Mouse (Mus musculus) midbrain, embryonic 14.5 days (tissue): ENCODE data around the gene Tmem95. TPM values are rescaled to one million over a fixed set of nuclear protein-coding genes. Genes with fewer than 3 reads are reported as not detected.
A peak's percentile ranks its signal among the peaks of the same experiment; 100 is the strongest.

Experiments
- ATAC-seq: fragments of 200-750 bp; cut with Nextera tagmentation; 2 replicates; pipeline ENCODE4 v1.8.0; 2017; ENCODE audit warnings: moderate number of reproducible peaks, moderate library complexity; ENCODE audit not compliant: low FRiP score, low TSS enrichment
- DNase-seq: peaks from one replicate; pipeline ENCODE4 v3.0.0-alpha.2; 2015
- H3K27ac ChIP-seq: fragments of 300-500 bp; sonication (generic); replicated peaks from 2 replicates; pipeline ENCODE4 v1.5.1; 2014; ENCODE audit warnings: mild to moderate bottlenecking, low read depth, low read length, moderate library complexity
- H3K27me3 ChIP-seq: fragments of 300-500 bp; sonication (generic); 2 replicates; pipeline ENCODE4 v1.6.1; 2014; ENCODE audit warnings: low read length, control low read depth, mixed read lengths; ENCODE audit not compliant: control insufficient read depth, insufficient read depth
- H3K36me3 ChIP-seq: fragments of 300-500 bp; sonication (generic); 2 replicates; pipeline ENCODE4 v1.6.1; 2014; ENCODE audit warnings: low read length, control low read depth; ENCODE audit not compliant: control insufficient read depth, insufficient read depth
- H3K4me1 ChIP-seq: fragments of 300-500 bp; sonication (generic); 2 replicates; pipeline ENCODE4 v1.6.1; 2014; ENCODE audit warnings: mild to moderate bottlenecking, antibody characterized with exemption, low read length, control low read depth; ENCODE audit not compliant: control insufficient read depth, insufficient read depth
- H3K4me2 ChIP-seq: fragments of 300-500 bp; sonication (generic); 2 replicates; pipeline ENCODE4 v1.6.1; 2014; ENCODE audit warnings: mild to moderate bottlenecking, low read length, moderate library complexity
- H3K4me3 ChIP-seq: fragments of 300-500 bp; sonication (generic); replicated peaks from 2 replicates; pipeline ENCODE4 v1.5.1; 2014; ENCODE audit warnings: low read depth, low read length
- H3K9ac ChIP-seq: fragments of 300-500 bp; sonication (generic); replicated peaks from 2 replicates; pipeline ENCODE4 v1.6.1; 2014; ENCODE audit warnings: mild to moderate bottlenecking, low read length, moderate library complexity
- H3K9me3 ChIP-seq: fragments of 300-500 bp; sonication (generic); 2 replicates; pipeline ENCODE4 v1.6.1; 2016; ENCODE audit warnings: low read length, control low read depth, mixed read lengths; ENCODE audit not compliant: control insufficient read depth
- WGBS: fragments of 180-500 bp; shearing (Covaris S2); extraction: QIAGEN DNeasy Blood & Tissue Kit; methylation state at CpG from one replicate; pipeline ENCODE4 v1.1.7; 2014; 5-methylcytosine and 5-hydroxymethylcytosine counted together
- microRNA-seq: library from miRNA; unstranded; fragments of <30 nt; microRNA quantifications from one replicate; pipeline ENCODE4, GENCODE M21; 2016
- polyA plus RNA-seq: library from polyadenylated mRNA; unstranded; fragments of >200 nt; fragmentation: Nextera tagmentation; extraction: Ambion mirVana; gene quantifications from 2 replicates; pipeline ENCODE4 v1.2.1, GENCODE M21; 2014

Gene Tmem95
- polyA plus RNA-seq, 1 experiment from 2014 or later = not detected

GRCm38 (mm10) chr11:69836703-69837576, 40.9 kb downstream of the Tmem95 start:
- peak overlapping the region; percentile 96 for H3K27ac ChIP-seq
- DNase-seq (peak; percentile 72), ATAC-seq (peak; percentile 6; the same call in 1 of the 2 replicates)
- no peaks in the 10 kb centered on the region for H3K9me3 ChIP-seq
- H3K4me1 ChIP-seq = peaks cover 34% of the 10 kb centered on the region
- no peaks in the 10 kb centered on the region for H3K27me3 ChIP-seq
- WGBS = under 1% methylated on average over 52 of the region's 52 CpGs
- peak overlapping the region; percentile 94 for H3K4me3 ChIP-seq
- H3K36me3 ChIP-seq = peaks cover 20% of the 10 kb centered on the region
- peak overlapping the region; percentile 99 for H3K4me2 ChIP-seq
- H3K9ac ChIP-seq = peak overlapping the region; percentile 95

DNA sequence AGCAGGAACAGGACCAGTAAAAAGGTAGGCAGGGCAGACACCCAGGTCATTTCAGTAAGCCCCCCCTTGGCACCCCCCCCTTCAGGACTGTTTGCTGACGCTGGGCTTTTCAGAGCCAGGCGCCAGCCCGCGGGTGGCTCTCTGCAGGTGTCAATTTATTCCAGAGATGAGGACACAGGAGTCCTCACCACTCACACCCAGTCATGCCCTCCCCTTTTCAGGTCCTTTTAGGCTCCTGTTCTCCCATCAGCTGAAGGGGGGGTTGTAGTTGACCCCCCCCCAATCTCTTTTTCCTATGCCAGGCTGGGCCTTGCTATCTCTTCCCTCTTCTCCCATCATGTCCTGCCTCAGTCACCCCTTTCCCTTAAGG, 41.9 kb downstream of the Tmem95 start:
- peak; percentile 29 for DNase-seq

DNA sequence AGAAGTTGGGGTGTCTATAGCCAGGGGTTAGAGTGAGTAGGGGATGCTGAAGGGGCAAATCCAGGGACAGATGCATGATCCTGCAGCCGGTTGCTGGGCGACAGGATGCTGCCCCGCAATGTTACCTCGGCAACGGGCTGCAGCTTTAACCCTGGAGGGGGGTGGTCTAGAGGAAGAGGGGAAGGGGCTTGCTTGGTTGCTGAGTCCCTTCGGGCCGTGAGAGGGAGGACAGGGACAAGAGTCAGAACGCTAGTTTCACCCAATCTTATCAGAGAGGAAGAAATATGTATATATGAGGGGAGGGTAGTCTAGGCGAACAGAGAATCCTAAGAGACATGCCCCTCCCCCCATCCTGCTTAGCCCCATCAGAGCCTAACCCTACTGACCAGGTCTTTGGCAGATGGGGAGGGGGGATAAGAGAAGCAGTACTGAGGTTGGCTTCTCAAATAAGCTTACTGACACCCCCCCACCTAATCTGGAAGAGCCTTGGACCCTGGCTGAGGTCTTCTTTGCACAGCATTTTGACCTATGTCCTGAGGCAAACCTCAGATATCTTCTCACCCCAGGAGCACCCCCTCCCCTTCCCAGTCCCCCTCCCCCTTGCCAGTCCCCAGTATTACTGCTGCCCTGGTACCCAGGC, 42.4 kb downstream of the Tmem95 start:
- Histone ChIP-seq H3K9ac (peak overlapping the region; percentile 95), H3K27me3 (no peaks in the 10 kb centered on the region), H3K9me3 (no peaks in the 10 kb centered on the region), H3K4me3 (peak overlapping the region; percentile 94), H3K4me2 (peak overlapping the region; percentile 99), H3K36me3 (peaks cover 34% of the 10 kb centered on the region), H3K4me1 (peaks cover 34% of the 10 kb centered on the region), H3K27ac (peak overlapping the region; percentile 96)
- WGBS = under 1% methylated on average over 9 of the region's 9 CpGs
- DNase-seq (peak; percentile 64), ATAC-seq (no peak)

More for the DNA sequence above, 41.9 kb downstream of the Tmem95 start:
- Histone ChIP-seq H3K27me3 (no peaks in the 10 kb centered on the region), H3K9ac (peak overlapping the region; percentile 95), H3K4me2 (peak overlapping the region; percentile 99), H3K36me3 (peaks cover 29% of the 10 kb centered on the region), H3K27ac (peak overlapping the region; percentile 96), H3K4me3 (peak overlapping the region; percentile 94), H3K4me1 (peaks cover 34% of the 10 kb centered on the region), H3K9me3 (no peaks in the 10 kb centered on the region)
- 2% methylated on average over 4 of the region's 4 CpGs for WGBS
- no peak for ATAC-seq

- Histone ChIP-seq H3K4me1 (peaks cover 30% of the 10 kb centered on the region), H3K9me3 (no peaks in the 10 kb centered on the region), H3K4me3 (peak overlapping the region; percentile 94), H3K4me2 (peak overlapping the region; percentile 99), H3K27me3 (no peaks in the 10 kb centered on the region), H3K9ac (peak overlapping the region; percentile 95), H3K36me3 (peaks cover 41% of the 10 kb centered on the region), H3K27ac (peak overlapping the region; percentile 96)
- no peak for ATAC-seq
- 5% methylated on average over 47 of the region's 48 CpGs for WGBS
- DNase-seq = peak; percentile 71
These were observed 43.7 kb downstream of the Tmem95 start for GRCm38 (mm10) chr11:69834001-69834549.

DNA sequence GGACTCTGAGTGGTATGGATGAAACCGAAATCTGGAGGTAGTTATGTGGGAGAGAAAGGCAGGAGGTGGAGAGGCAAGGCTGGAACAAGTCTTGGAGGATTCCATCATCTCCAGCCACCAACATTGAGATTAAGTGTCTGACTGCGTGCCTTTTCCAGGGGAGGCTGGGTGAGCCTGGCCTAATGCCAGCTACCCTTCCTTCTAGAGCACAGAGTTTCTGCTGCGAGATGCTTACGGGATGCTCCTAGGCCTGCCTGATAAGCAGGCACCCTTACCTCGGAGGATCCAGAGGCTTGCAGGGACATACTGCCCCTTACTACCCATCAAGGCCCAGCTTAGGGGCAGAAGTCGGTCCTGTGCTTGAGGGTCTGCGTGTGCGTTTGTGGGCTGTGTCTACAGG, 44.3 kb downstream of the Tmem95 start:
- H3K36me3 ChIP-seq = peaks cover 41% of the 10 kb centered on the region
- H3K9ac ChIP-seq = peak overlapping the region; percentile 95
- DNase-seq (no peak), ATAC-seq (no peak)
- peak overlapping the region; percentile 99 for H3K4me2 ChIP-seq
- no peaks in the 10 kb centered on the region for H3K27me3 ChIP-seq
- WGBS = 63% methylated on average over 8 of the region's 8 CpGs
- peak overlapping the region; percentile 96 for H3K27ac ChIP-seq
- peak overlapping the region; percentile 94 for H3K4me3 ChIP-seq
- H3K9me3 ChIP-seq = no peaks in the 10 kb centered on the region
- peaks cover 27% of the 10 kb centered on the region for H3K4me1 ChIP-seq

GRCm38 (mm10) chr11:69828832-69829231, 49.0 kb downstream of the Tmem95 start:
- H3K9me3 ChIP-seq = no peaks in the 10 kb centered on the region
- no peaks in the 10 kb centered on the region for H3K27me3 ChIP-seq
- no peak overlapping the region for H3K4me2 ChIP-seq
- WGBS = 55% methylated on average over 5 of the region's 5 CpGs
- ATAC-seq = no peak
- H3K4me3 ChIP-seq = no peak overlapping the region
- no peak overlapping the region for H3K9ac ChIP-seq
- H3K27ac ChIP-seq = no peak overlapping the region
- H3K36me3 ChIP-seq = peaks cover 87% of the 10 kb centered on the region
- H3K4me1 ChIP-seq = peaks cover 4% of the 10 kb centered on the region
- no peak for DNase-seq

Small RNAs within 50 kb of the gene (microRNA-seq; reads per million reads assigned to microRNA genes)
- gene Mir6924 = not detected

Other genes starting within 250 kb of the Tmem95 start
- gene Fxr2, start 245.0 kb downstream of the Tmem95 start, polyA plus RNA-seq = 35.9 and 38.4 TPM in 2 replicates
- not detected in 2 replicates for gene Sox15, start 222.7 kb downstream of the Tmem95 start, polyA plus RNA-seq
- 64.0 and 108 TPM in 2 replicates for gene Mpdu1, start 215.4 kb downstream of the Tmem95 start, polyA plus RNA-seq
- gene Cd68, start 211.9 kb downstream of the Tmem95 start, polyA plus RNA-seq = 3.7 and 7.9 TPM in 2 replicates
- gene Eif4a1, start 205.6 kb downstream of the Tmem95 start, polyA plus RNA-seq = 707 and 863 TPM in 2 replicates
- 93.3 and 103 TPM in 2 replicates for gene Senp3, start 195.9 kb downstream of the Tmem95 start, polyA plus RNA-seq
- 0.16 and 0.25 TPM in 2 replicates for gene Tnfsf13, start 192.2 kb downstream of the Tmem95 start, polyA plus RNA-seq
- gene Tnfsf12, start 182.2 kb downstream of the Tmem95 start, polyA plus RNA-seq = 1.6 and 3.0 TPM in 2 replicates
- 0.51 and 1.1 TPM in 2 replicates for gene Tnfsfm13, start 181.9 kb downstream of the Tmem95 start, polyA plus RNA-seq
- gene Polr2a, start 119.4 kb downstream of the Tmem95 start, polyA plus RNA-seq = 20.0 and 30.7 TPM in 2 replicates
- 0.14 TPM in 1 of 2 replicates, not detected in the other for gene Slc35g3, start 116.0 kb downstream of the Tmem95 start, polyA plus RNA-seq
- gene Zbtb4, start 112.1 kb downstream of the Tmem95 start, polyA plus RNA-seq = 3.8 and 4.2 TPM in 2 replicates
- gene Chrnb1, start 82.1 kb downstream of the Tmem95 start, polyA plus RNA-seq = 0.80 and 1.3 TPM in 2 replicates
- gene Fgf11, start 76.2 kb downstream of the Tmem95 start, polyA plus RNA-seq = 3.2 and 3.6 TPM in 2 replicates
- gene Tmem102, start 72.4 kb downstream of the Tmem95 start, polyA plus RNA-seq = 0.58 and 0.82 TPM in 2 replicates
- gene Gm39566, start 62.7 kb downstream of the Tmem95 start, polyA plus RNA-seq = not detected in 2 replicates
- not detected in 2 replicates for gene Spem2, start 59.6 kb downstream of the Tmem95 start, polyA plus RNA-seq
- gene Spem1, start 55.8 kb downstream of the Tmem95 start, polyA plus RNA-seq = 0.49 and 0.85 TPM in 2 replicates
- 25.1 and 32.4 TPM in 2 replicates for gene Nlgn2, start 40.2 kb downstream of the Tmem95 start, polyA plus RNA-seq
- gene Tmem256, start 39.5 kb downstream of the Tmem95 start, polyA plus RNA-seq = 313 and 417 TPM in 2 replicates
- 41.3 and 51.9 TPM in 2 replicates for gene Plscr3, start 31.6 kb downstream of the Tmem95 start, polyA plus RNA-seq
- gene Tnk1, start 19.3 kb downstream of the Tmem95 start, polyA plus RNA-seq = not detected in 2 replicates
- gene Kctd11, start 3.4 kb upstream of the Tmem95 start, polyA plus RNA-seq = 0.74 and 1.0 TPM in 2 replicates
- gene Acap1, start 17.5 kb upstream of the Tmem95 start, polyA plus RNA-seq = 0.17 and 0.30 TPM in 2 replicates
- 9.4 and 13.0 TPM in 2 replicates for gene 2810408A11Rik, start 23.0 kb upstream of the Tmem95 start, polyA plus RNA-seq
- gene Neurl4, start 23.1 kb upstream of the Tmem95 start, polyA plus RNA-seq = 27.5 and 29.0 TPM in 2 replicates
- gene Gps2, start 35.9 kb upstream of the Tmem95 start, polyA plus RNA-seq = 56.4 and 62.4 TPM in 2 replicates
- 1,083 and 1,099 TPM in 2 replicates for gene Eif5a, start 43.9 kb upstream of the Tmem95 start, polyA plus RNA-seq
- gene Ybx2, start 57.8 kb upstream of the Tmem95 start, polyA plus RNA-seq = 4.3 and 10.4 TPM in 2 replicates
- gene Slc2a4, start 70.2 kb upstream of the Tmem95 start, polyA plus RNA-seq = 2.2 and 4.5 TPM in 2 replicates
- gene Cldn7, start 86.8 kb upstream of the Tmem95 start, polyA plus RNA-seq = 0.20 TPM in 1 of 2 replicates, not detected in the other
- gene Ctdnep1, start 103.1 kb upstream of the Tmem95 start, polyA plus RNA-seq = 24.4 and 39.0 TPM in 2 replicates
- 162 and 193 TPM in 2 replicates for gene Elp5, start 104.5 kb upstream of the Tmem95 start, polyA plus RNA-seq
- gene Gabarap, start 113.1 kb upstream of the Tmem95 start, polyA plus RNA-seq = 616 and 626 TPM in 2 replicates
- gene Phf23, start 117.8 kb upstream of the Tmem95 start, polyA plus RNA-seq = 41.3 and 48.9 TPM in 2 replicates
- 22.9 and 23.0 TPM in 2 replicates for gene Dvl2, start 122.6 kb upstream of the Tmem95 start, polyA plus RNA-seq
- 43.2 and 49.6 TPM in 2 replicates for gene Acadvl, start 137.4 kb upstream of the Tmem95 start, polyA plus RNA-seq
- gene Dlg4, start 138.9 kb upstream of the Tmem95 start, polyA plus RNA-seq = 33.1 and 41.0 TPM in 2 replicates
- gene Asgr1, start 176.1 kb upstream of the Tmem95 start, polyA plus RNA-seq = 0.26 and 1.4 TPM in 2 replicates
- gene Asgr2, start 214.6 kb upstream of the Tmem95 start, polyA plus RNA-seq = not detected in 2 replicates